Mouse (Mus musculus): ENCODE results near the gene Gna11.

The Gna11 gene

DNA sequence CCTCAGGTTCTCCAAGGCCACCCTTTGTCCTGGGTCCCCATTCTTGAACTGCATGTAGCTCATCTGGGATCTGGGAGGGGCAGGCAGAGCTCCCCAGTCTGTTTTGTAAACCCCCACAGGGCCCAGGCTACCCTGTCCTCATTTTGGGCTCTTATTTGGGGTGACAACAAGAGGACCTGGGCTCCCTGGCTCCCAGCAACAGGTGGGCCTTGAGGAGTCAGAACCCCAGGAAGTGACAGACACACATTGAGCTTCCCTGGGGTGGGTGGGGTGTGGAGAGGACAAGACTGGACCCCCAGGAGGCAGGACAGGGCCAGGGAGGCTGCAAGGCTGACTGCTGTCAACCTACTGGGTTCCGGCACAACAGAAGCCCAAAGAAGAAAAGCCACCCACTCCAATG, 1.4 kb downstream of the Gna11 start:
- DNase-seq (ENCODE audit: low spot score), result no peak

DNA sequence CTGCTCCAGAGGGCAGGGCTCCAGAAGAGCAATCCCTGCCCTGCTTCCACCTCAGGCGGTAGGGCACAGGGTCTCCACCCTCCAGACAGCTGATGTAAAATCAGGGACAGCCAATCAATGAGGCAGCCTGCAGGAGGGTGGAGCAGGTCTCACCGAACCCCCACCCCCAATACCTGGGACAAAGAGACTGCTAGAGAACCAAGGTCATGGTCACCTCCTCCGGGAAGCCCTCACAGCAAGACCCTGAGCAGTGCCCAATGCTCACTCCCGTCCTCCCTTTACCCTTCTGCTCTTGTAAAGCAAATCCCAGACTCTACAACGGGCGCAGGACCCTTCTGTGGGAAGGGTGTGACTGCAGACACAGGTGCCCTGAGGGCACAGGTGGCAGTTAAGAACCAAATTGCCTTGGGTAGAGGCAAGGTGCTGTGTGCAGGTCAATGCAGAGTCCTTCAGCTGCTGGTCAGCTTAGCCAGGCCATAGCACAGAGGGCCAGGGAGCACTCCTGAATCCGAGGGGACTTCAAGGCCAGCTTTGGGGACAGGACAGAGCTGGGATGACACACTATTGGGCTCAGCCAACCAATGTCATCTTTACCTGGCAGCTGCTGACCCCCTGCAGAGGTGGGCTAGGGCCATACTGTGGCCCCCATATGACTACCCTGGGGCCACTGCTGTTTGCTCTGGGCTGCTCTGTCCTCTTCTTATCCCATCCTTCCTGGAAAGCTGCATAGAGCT, 2.1 kb downstream of the Gna11 start:
- no peak for DNase-seq (ENCODE audit: low spot score)

DNA sequence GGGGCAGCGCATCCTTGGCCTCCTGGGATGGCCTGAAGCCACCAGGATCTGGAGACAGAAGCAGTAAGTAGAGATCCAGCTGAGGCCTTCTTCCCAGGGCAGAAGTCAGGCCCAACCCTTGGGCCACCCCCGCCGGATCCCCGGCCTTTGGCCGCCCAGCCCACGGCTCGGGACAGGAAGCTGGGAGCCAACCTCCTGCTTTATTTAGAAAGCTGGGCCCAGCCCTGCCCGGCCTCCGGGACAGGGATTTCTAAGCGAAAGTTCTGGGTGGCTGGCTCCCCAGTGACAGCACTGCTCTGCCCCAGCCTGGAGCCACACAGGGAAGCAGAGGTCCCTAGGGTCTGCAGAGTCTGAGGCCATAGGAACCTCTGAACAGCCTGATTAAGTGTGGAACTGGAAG, 3.2 kb downstream of the Gna11 start:
- no peak for DNase-seq (ENCODE audit: low spot score)

DNA sequence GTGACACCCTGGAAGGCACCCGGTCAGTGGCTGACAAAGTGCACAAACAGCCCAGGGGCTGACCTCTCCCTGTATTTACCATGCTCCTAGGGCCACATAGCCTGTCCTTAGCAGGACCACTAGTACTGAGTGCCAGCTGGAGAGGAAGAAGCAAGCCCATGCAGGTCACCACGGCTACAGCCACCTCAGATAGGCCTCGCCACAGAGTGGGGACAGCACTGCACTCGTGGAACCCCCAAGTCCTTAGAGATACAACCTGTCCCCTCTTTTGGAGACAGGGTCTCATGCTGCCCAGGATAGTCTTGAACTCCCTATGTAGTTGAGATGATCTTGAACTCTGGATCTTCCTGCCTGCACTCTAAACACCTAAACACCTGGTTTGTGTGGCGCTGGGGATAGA, 3.6 kb downstream of the Gna11 start:
- no peak for DNase-seq (ENCODE audit: low spot score)

DNA sequence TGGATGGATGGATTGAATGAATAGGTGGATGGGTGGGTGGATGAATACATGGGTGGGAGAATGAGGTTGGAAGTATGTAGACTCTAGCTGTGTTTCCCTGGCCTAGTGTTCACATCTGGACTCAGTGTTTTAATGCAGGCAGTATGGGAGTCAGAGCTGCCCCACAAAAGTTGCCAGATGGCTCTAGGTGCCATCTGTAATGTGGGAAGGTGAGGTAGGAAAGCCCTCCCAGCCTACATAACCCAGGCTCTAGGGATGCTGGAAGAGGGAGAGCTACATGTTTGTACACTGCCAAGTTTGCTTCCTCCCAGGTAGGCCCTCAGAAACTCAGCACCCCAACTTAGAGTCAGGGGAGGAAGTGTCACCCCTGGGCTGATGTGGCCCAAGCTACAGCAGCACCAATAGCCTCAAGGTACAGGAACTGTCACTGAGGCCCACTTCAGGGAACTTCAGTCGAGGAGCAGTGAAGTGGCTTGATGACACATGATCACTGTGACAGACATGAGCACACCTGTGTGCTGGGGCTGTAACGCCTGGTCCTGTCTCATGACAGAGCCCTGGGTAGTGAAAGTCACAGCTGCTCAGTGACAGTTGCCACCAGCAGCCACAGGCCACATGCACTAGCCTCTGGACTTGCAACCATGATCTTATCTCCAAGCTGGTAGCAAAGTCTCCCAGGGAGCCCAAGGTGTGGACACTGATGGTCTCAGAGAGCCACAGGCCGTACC, 6.5 kb downstream of the Gna11 start:
- DNase-seq (ENCODE audit: low spot score), result no peak

DNA sequence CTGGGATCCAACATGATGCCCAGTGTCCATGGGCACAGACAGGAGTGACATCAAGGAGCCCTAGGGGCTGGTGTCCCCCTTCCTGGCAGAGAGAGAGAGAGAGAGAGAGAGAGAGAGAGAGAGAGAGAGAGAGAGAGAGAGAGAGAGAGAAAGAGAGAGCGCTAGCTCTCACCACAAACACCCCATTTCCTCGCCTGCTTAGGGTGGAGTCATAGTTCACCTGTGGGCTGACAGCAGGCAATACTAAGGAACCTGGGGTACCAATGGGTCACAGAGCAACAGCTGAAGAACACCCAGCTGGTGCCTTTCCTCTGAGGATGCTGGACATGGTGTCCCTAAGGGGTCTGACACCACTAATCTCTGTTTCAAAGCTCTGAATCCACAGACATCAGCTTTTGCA, 7.6 kb downstream of the Gna11 start:
- DNase-seq (ENCODE audit: low spot score), result no peak

DNA sequence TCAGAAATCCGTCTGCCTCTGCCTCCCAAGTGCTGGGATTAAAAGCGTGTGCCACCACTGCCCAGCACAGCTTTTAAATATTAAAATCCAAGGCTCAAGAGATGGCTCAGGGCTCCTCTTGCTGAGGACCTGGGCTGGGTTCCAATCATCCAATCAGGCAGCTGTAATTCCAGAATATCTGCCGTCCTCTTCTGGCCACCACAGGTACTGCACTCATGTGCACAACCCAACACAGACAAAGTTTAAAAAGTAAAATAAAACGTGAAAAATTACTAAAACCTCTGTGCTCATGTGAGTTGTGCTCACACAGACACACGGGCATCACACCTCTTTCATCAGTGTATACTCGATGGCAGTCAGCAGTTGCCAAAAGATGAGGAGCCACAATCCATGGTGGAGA, 8.3 kb downstream of the Gna11 start:
- no peak for DNase-seq (ENCODE audit: low spot score)

DNA sequence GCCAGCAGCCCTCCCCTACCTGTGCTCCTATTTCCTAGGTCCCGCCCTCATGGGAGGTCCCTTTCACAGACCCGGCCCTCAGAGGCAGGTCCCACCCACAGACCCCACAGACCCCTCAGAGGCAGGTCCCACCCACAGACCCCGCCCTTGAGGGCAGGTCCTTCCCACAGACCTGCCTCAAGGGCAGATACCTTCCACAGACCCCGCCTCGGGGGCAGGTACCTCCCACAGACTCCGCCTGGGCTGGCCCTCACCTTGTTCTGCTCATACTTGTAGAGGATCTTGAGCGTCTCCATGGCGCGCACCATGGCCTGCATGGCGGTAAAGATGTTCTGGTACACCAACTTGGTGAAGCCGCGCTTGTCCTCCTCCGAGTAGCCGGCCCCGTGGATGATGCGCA, 10.2 kb downstream of the Gna11 start:
- no peak for DNase-seq (ENCODE audit: low spot score)

DNA sequence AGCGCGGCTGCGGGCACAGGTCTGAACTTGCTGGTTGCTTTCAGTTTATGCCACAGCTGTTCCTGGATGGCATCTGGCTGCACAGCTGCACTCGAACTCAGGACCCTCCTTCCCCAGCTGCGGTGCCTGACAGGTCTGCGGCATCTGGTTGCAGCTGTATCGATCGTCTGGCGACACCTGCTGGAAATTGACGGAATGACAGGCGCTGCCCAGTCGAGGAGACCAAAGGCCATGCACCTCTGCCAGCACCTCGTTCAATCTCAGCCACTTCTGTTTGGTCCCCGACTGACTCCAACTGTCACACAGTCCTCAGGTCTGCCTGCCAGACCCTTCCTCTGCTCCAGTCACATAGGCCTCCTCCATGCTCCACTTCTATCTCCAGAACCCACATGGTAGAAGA, 18.2 kb downstream of the Gna11 start:
- peak; percentile 83 for DNase-seq (ENCODE audit: low spot score)

DNA sequence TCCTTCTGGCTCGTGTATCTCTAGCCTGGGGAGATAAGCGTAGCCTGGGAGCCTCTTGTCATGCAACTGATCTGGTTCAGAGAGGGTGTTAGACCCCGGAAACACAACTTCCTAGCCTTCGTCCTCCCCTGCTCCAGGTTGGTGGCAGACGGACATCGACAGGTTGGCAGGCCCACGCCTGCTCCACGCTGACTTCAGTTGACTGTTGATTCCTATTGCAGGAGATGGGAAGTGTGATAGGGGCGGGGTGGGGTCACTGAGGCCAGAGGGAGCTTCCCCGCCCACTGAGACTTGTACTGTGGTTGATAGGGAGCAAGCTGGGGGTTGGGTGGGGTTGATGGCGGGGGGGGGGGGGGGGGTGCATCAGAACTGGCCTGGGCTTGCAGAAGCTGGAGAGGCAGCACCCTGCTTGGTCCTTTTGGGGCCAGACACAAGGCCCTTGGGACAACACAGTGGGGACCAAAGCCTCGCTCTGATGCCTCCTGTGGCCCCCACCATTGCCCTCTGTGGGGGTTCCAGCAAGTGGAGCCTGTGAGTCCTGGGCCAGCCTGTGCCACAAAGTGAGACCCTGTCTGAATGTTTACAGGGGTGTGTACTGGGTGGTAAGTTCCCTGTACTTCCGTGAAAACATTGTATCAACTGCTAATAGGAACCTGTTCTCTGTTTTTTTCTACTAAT, 19.8 kb downstream of the Gna11 start:
- no peak for DNase-seq (ENCODE audit: low spot score)

DNA sequence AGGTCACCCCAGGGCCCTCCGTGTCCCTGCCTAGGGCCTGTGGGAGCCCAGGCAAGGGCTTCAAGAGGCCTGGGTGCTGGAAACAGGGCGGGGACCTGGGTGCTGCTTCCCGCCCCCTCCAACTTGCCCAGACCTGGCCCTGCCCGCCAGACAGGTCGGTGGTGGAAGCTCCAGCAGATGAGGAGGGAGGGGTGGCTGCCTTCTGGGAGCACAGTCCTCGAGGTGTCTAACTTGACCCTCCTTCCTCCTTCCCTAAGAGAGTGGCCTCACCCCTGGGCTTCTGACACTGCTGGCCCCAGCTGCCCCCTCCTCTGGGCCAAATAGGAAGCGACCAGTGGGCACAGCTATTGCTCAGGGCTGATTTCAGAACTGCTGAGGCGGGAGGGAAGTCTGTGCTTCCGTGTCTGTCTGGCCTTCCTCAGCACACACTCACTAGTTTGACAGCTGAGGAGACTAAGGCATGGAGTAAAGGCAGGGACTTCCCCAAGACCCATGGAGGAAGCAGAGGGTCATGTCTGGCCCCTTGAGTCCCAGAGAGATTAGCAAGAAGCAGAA, 20.9 kb downstream of the Gna11 start, which contains the start of gene Gna15:
Gene Gna15, minus strand, starts transcription at position 175 of the 555 bp plus-strand sequence.
- DNase-seq (ENCODE audit: low spot score), result peak; percentile 22

DNA sequence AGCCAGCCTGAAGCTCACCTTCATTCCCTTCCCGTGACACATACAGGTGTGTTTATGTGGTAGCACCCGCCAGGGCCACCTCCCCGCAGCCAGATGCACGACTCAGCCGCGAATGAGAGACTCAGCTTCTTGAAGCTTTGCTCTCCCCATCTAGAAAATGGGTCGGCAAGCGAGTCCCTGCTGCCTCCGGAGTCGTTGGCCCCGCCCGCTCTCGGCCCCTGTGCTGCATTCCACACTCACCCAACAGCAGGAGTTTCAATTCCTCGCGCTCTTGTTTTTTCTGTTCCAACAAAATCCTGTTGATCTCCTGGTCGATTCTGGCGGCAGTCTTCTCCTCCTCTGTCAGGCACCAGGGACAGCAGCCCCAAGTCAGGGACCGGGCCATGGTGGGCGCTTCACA, 21.4 kb downstream of the Gna11 start:
- no peak for DNase-seq (ENCODE audit: low spot score)

DNA sequence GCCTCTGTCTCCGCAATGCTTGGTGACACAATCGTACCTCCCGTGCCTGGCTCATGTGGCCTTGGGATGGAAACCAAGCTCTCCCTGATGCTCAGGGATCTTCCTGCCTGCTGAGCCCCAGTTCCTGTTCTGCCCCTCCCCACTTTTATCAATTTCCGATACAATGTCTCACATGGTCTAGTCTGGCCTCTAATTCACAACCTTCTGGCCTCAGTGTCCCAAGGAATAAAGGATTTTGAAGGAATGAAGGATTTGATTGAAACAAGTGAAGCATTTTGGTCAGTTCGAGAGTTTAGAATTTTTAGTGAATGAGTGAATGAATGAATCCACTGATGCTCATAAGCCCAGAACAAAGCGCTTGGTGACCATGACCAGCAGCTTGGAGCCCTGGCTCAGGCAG, 21.8 kb downstream of the Gna11 start:
- no peak for DNase-seq (ENCODE audit: low spot score)

DNA sequence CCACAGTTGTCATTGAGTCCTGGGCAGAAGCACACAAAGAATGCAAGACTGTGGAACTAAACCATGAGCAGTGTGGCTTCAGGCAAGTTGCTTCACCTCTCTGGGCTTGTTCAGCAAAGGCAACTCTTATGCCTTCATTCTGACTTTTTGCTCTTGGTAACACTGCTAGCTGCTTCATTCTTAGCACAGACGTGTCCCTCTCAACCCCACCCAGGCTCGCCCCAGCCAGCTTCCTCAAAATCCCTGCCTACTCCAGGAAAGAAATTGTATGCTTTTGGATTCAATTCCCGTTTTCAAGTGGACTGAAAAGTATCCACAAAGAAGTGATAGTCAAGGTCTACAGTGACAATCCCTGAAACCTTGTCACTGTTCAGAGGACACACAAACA, 25.0 kb downstream of the Gna11 start:
- DNase-seq (ENCODE audit: low spot score), result no peak

DNA sequence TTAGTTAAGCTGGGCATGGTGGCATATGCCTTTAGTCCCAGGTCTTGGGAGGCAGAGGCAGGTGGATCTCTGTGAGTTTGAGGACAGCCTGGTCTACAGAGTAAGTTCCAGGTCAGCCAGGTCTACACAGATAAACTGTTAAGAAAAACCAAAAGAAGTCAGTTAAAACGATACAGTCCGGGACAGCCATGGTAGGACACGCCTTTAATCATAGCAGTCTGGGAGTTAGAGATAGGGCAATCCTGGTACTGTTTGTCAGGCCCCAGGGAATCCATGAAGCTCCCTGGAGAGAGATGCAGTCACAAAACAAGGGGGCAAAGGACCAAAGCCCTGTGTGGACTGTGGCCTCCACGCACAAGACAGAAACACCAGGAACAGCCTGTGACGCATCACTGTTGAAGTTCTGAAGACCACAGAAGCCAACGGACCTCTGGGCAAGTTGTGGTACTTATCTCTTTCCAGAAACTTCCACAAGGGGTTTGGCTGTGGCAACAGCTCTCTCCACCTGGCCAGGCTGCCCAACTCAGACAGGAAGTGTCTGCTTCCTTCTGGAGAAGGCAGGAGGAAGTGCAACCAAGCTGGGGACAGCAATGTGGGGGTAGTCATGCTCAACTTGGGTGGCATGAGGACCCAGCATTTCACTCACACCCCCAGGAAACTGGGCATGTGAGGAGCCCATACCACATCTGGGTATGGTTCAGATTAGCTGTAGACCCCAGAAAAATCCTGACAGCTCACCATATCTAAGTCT, 25.6 kb downstream of the Gna11 start:
- no peak for DNase-seq (ENCODE audit: low spot score)

DNA sequence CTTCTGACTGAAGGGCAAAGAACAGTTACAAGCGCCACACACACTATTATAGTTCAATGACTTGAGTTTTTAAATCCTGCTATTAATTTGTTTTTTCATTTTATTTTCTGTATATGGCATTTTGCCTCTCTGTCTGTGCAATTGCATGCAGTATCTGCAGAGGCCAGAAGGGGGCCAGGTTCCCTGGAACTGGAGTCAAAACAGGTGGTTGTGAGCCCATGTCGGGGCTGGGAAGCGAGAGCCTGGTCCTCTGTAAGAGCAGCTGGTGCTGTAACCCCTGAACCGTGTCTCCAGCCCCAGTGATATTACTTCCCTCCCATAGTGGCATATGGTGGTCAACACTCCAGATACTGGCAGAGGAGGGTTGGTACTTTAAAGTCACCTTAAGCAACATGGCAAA, 26.4 kb downstream of the Gna11 start:
- peak; percentile 81 for DNase-seq (ENCODE audit: low spot score)

DNA sequence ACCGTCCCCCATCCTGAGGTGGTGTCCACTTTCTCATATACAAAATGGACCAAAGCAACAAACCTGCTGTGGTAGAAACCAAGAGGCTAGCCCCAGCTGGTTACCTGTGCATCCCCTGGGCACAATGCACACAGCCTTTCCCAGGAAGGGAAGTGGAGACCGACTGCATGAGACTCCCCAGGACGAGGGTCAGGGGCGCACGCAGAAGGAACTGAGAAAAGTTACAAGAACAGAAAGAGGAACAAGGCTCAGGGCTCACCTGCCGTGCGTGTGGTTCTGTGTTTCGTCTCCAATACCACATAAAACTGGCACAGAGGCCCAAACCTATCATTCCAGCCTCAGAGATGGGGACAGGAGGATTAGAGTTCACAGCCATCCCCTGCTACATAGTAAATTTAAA, 27.8 kb downstream of the Gna11 start:
- no peak for DNase-seq (ENCODE audit: low spot score)

DNA sequence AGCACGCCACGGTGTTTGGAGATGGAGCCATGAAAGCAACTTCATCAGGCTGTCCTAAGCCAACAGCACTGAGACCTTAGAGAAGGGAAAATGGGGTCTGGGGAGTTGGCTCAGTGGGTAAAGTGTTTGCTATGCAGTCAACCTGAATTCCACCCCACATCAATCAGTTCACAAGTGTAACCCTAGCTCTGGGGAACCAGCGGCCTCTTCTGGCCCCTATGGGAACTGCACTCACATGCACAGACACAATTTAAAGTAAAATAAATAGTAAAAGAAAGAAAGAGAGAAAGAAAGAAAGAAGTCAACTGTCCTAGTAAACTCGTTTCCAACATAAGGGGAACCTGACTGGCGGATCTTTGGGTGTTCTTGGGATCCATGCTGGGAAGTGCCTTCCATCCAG, 31.2 kb downstream of the Gna11 start:
- DNase-seq (ENCODE audit: low spot score), result no peak

DNA sequence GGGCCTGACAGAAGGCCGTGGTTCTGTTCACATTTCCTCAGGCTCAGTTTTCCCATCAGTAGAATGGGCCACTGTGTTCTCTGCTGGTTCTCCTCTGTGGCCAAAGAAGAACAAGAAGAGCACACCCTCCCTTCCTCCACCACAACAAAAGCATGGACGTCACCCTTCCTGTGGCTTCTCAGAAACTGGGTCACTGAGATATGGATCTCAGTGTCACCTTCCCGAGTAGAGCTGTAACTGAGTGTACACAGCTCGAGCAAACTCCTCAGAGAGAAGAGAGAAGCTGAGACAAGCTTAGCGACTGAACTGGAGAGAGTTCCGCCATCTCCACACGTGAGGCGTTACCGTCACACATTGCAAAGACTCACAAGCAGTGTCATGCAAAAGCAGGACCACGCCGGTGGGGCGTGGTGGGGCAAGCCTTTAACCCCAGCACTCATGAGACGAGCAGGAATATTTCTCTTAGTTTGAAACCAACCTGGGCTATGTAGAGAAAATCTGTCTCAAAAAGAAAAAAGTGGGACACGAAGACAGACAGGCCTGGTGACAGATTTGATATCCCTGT, 34.7 kb downstream of the Gna11 start:
- DNase-seq (ENCODE audit: low spot score), result no peak

DNA sequence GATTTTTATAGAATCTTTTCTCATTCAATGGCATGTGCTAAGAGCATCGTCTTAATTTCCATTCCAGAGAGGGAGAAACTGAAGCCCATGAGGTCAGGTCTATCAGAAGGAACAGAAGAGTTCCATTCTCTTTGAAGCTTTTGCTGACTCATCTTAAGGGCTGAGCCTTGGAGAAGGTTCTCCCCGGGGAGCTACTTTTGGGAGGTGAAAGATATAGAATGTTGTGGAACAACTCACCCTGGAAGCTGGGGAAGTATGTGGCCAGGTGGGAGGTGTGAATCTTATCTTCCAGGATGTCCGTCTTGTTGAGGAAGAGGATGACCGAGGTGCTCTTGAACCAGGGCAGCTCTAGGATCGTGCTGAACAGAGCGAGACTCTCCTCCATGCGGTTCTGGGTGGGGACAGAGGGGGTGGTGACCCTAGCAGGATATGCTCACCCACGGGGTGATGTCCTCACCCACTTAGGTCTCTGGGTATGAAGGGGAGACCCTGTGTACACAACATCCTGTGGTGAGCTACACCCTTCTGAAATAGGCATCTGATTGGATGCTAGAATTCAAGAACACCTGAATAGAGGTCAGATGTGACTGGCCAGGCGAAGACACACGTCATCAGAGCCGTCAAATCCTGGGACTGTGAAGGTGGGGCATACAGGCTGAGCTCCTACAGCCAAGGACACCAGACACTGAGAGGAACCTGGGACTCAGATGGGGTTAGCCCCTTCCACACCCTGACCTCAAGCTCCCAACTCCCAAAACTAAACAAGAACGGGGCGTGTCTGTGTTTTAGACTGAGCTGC, 37.1 kb downstream of the Gna11 start:
- DNase-seq (ENCODE audit: low spot score), result no peak

DNA sequence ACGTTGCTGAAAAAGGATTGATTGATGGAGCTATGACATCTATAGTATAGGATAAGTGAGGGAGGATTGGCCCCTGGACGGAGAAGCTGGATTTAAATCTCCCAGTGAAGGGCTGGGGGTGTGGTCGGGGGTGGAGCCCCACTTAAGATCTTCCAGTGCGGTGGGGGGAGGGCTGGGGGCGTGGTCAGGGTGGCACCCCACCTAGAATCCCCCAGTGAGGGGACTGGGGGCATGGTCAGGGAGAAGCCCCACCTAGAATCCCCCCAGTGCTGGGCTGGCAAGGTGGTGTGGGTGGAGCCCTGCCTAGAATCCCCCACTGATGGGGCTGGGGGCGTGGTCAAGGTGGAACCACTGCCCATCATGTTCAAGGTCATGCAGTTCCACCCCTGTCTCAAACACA, 37.9 kb downstream of the Gna11 start:
- no peak for DNase-seq (ENCODE audit: low spot score)

Data from embryo, embryonic 10.5 days (tissue).